Mouse (Mus musculus): Measurements from ENCODE around the gene Ddx27. TPM values are rescaled to one million over a fixed set of nuclear protein-coding genes. Genes with fewer than 3 reads are reported as not detected.

Ddx27 gene
- polyA plus RNA-seq, 1 experiment from 2014 or later: 45.3 TPM

- Histone ChIP-seq H3K27me3 (ENCODE audit: control insufficient read depth, insufficient read depth, low read length) (no peaks in the 10 kb centered on the region), H3K36me3 (ENCODE audit: control insufficient read depth, insufficient read depth, low read length) (peaks cover 92% of the 10 kb centered on the region), H3K9me3 (ENCODE audit: control insufficient read depth, low read depth, low read length) (no peaks in the 10 kb centered on the region), H3K4me3 (ENCODE audit: low read depth, low read length) (no peak overlapping the region), H3K4me2 (replicated peaks; ENCODE audit: low read depth, low read length) (no peak overlapping the region), H3K4me1 (ENCODE audit: control insufficient read depth, insufficient read depth, low read length) (no peaks in the 10 kb centered on the region), H3K27ac (ENCODE audit: low read length) (no peak overlapping the region), H3K9ac (replicated peaks; ENCODE audit: low read depth, low read length) (no peak overlapping the region)
- no peak for ATAC-seq (ENCODE audit: insufficient number of reproducible peaks, insufficient read depth, low FRiP score, low read depth)
- 90% methylated on average over 7 of the region's 7 CpGs for WGBS
These were observed 23.7 kb downstream of the Ddx27 start for GRCm38 (mm10) chr2:167038716-167039115.

GRCm38 (mm10) chr2:167039386-167039785, 24.4 kb downstream of the Ddx27 start:
- Histone ChIP-seq H3K36me3 (ENCODE audit: control insufficient read depth, insufficient read depth, low read length) (peaks cover 92% of the 10 kb centered on the region), H3K4me1 (ENCODE audit: control insufficient read depth, insufficient read depth, low read length) (no peaks in the 10 kb centered on the region), H3K27ac (ENCODE audit: low read length) (no peak overlapping the region), H3K4me2 (replicated peaks; ENCODE audit: low read depth, low read length) (no peak overlapping the region), H3K9me3 (ENCODE audit: control insufficient read depth, low read depth, low read length) (no peaks in the 10 kb centered on the region), H3K9ac (replicated peaks; ENCODE audit: low read depth, low read length) (no peak overlapping the region), H3K4me3 (ENCODE audit: low read depth, low read length) (no peak overlapping the region), H3K27me3 (ENCODE audit: control insufficient read depth, insufficient read depth, low read length) (no peaks in the 10 kb centered on the region)
- 62% methylated on average over 8 of the region's 8 CpGs for WGBS
- no peak for ATAC-seq (ENCODE audit: insufficient number of reproducible peaks, insufficient read depth, low FRiP score, low read depth)

- peak; percentile 79; the same call in 1 of the 2 replicates for ATAC-seq (ENCODE audit: insufficient number of reproducible peaks, insufficient read depth, low FRiP score, low read depth)
- no peaks in the 10 kb centered on the region for H3K4me1 ChIP-seq (ENCODE audit: control insufficient read depth, insufficient read depth, low read length)
- H3K27me3 ChIP-seq (ENCODE audit: control insufficient read depth, insufficient read depth, low read length): no peaks in the 10 kb centered on the region
These were observed 28.6 kb downstream of the Ddx27 start for GRCm38 (mm10) chr2:167043400-167044121.

GRCm38 (mm10) chr2:167048223-167048622, 33.2 kb downstream of the Ddx27 start:
- Histone ChIP-seq H3K4me3 (ENCODE audit: low read depth, low read length) (no peak overlapping the region), H3K4me1 (ENCODE audit: control insufficient read depth, insufficient read depth, low read length) (no peaks in the 10 kb centered on the region), H3K36me3 (ENCODE audit: control insufficient read depth, insufficient read depth, low read length) (peaks cover 52% of the 10 kb centered on the region), H3K9me3 (ENCODE audit: control insufficient read depth, low read depth, low read length) (no peaks in the 10 kb centered on the region), H3K9ac (replicated peaks; ENCODE audit: low read depth, low read length) (no peak overlapping the region), H3K27me3 (ENCODE audit: control insufficient read depth, insufficient read depth, low read length) (no peaks in the 10 kb centered on the region), H3K27ac (ENCODE audit: low read length) (peak overlapping the region; percentile 50; the same call in 1 of the 2 replicates), H3K4me2 (replicated peaks; ENCODE audit: low read depth, low read length) (no peak overlapping the region)
- ATAC-seq (ENCODE audit: insufficient number of reproducible peaks, insufficient read depth, low FRiP score, low read depth): peak; percentile 66; the same call in 1 of the 2 replicates
- whole genome bisulfite sequencing: 78% methylated on average over 10 of the region's 10 CpGs

More at GRCm38 (mm10) chr2:167043400-167044121, 28.6 kb downstream of the Ddx27 start:
- no peak overlapping the region for H3K27ac ChIP-seq (ENCODE audit: low read length)
- 86% methylated on average over 12 of the region's 12 CpGs for WGBS
- no peak overlapping the region for H3K4me3 ChIP-seq (ENCODE audit: low read depth, low read length)
- peaks cover 85% of the 10 kb centered on the region for H3K36me3 ChIP-seq (ENCODE audit: control insufficient read depth, insufficient read depth, low read length)
- H3K9me3 ChIP-seq (ENCODE audit: control insufficient read depth, low read depth, low read length): no peaks in the 10 kb centered on the region
- no peak overlapping the region for H3K9ac ChIP-seq (replicated peaks; ENCODE audit: low read depth, low read length)
- no peak overlapping the region for H3K4me2 ChIP-seq (replicated peaks; ENCODE audit: low read depth, low read length)

GRCm38 (mm10) chr2:167048698-167049358, 33.8 kb downstream of the Ddx27 start:
- Histone ChIP-seq H3K9me3 (ENCODE audit: control insufficient read depth, low read depth, low read length) (no peaks in the 10 kb centered on the region), H3K9ac (replicated peaks; ENCODE audit: low read depth, low read length) (no peak overlapping the region), H3K27ac (ENCODE audit: low read length) (peak overlapping the region; percentile 50; the same call in 1 of the 2 replicates), H3K4me3 (ENCODE audit: low read depth, low read length) (no peak overlapping the region), H3K27me3 (ENCODE audit: control insufficient read depth, insufficient read depth, low read length) (no peaks in the 10 kb centered on the region), H3K4me1 (ENCODE audit: control insufficient read depth, insufficient read depth, low read length) (no peaks in the 10 kb centered on the region), H3K4me2 (replicated peaks; ENCODE audit: low read depth, low read length) (no peak overlapping the region), H3K36me3 (ENCODE audit: control insufficient read depth, insufficient read depth, low read length) (peaks cover 47% of the 10 kb centered on the region)
- no peak; the same call in 1 of the 2 replicates for ATAC-seq (ENCODE audit: insufficient number of reproducible peaks, insufficient read depth, low FRiP score, low read depth)
- 77% methylated on average over 8 of the region's 8 CpGs for WGBS

GRCm38 (mm10) chr2:167053127-167053844, 38.3 kb downstream of the Ddx27 start:
- WGBS: 65% methylated on average over 9 of the region's 9 CpGs
- H3K4me1 ChIP-seq (ENCODE audit: control insufficient read depth, insufficient read depth, low read length): no peaks in the 10 kb centered on the region
- H3K4me2 ChIP-seq (replicated peaks; ENCODE audit: low read depth, low read length): no peak overlapping the region
- H3K36me3 ChIP-seq (ENCODE audit: control insufficient read depth, insufficient read depth, low read length): peaks cover 43% of the 10 kb centered on the region
- H3K4me3 ChIP-seq (ENCODE audit: low read depth, low read length): no peak overlapping the region
- H3K9ac ChIP-seq (replicated peaks; ENCODE audit: low read depth, low read length): no peak overlapping the region
- ATAC-seq (ENCODE audit: insufficient number of reproducible peaks, insufficient read depth, low FRiP score, low read depth): peak; percentile 47; the same call in 1 of the 2 replicates
- H3K9me3 ChIP-seq (ENCODE audit: control insufficient read depth, low read depth, low read length): no peaks in the 10 kb centered on the region
- H3K27me3 ChIP-seq (ENCODE audit: control insufficient read depth, insufficient read depth, low read length): no peaks in the 10 kb centered on the region
- peak overlapping the region; percentile 44; the same call in 1 of the 2 replicates for H3K27ac ChIP-seq (ENCODE audit: low read length)

- 85% methylated on average over 15 of the region's 15 CpGs for WGBS
- Histone ChIP-seq H3K4me3 (ENCODE audit: low read depth, low read length) (no peak overlapping the region), H3K4me1 (ENCODE audit: control insufficient read depth, insufficient read depth, low read length) (peaks cover 5% of the 10 kb centered on the region; the same call in 1 of the 2 replicates), H3K9ac (replicated peaks; ENCODE audit: low read depth, low read length) (no peak overlapping the region), H3K36me3 (ENCODE audit: control insufficient read depth, insufficient read depth, low read length) (peaks cover 32% of the 10 kb centered on the region), H3K27ac (ENCODE audit: low read length) (no peak overlapping the region), H3K9me3 (ENCODE audit: control insufficient read depth, low read depth, low read length) (no peaks in the 10 kb centered on the region), H3K27me3 (ENCODE audit: control insufficient read depth, insufficient read depth, low read length) (no peaks in the 10 kb centered on the region), H3K4me2 (replicated peaks; ENCODE audit: low read depth, low read length) (no peak overlapping the region)
- no peak for ATAC-seq (ENCODE audit: insufficient number of reproducible peaks, insufficient read depth, low FRiP score, low read depth)
These were observed 40.4 kb downstream of the Ddx27 start for GRCm38 (mm10) chr2:167055386-167055785.

- no peaks in the 10 kb centered on the region for H3K27me3 ChIP-seq (ENCODE audit: control insufficient read depth, insufficient read depth, low read length)
- no peak overlapping the region for H3K4me2 ChIP-seq (replicated peaks; ENCODE audit: low read depth, low read length)
- 94% methylated on average over 15 of the region's 15 CpGs for WGBS
- peaks cover 32% of the 10 kb centered on the region for H3K36me3 ChIP-seq (ENCODE audit: control insufficient read depth, insufficient read depth, low read length)
- H3K27ac ChIP-seq (ENCODE audit: low read length): no peak overlapping the region
- peaks cover 12% of the 10 kb centered on the region; the same call in 1 of the 2 replicates for H3K4me1 ChIP-seq (ENCODE audit: control insufficient read depth, insufficient read depth, low read length)
- ATAC-seq (ENCODE audit: insufficient number of reproducible peaks, insufficient read depth, low FRiP score, low read depth): no peak
- no peak overlapping the region for H3K4me3 ChIP-seq (ENCODE audit: low read depth, low read length)
- H3K9ac ChIP-seq (replicated peaks; ENCODE audit: low read depth, low read length): no peak overlapping the region
- no peaks in the 10 kb centered on the region for H3K9me3 ChIP-seq (ENCODE audit: control insufficient read depth, low read depth, low read length)
These were observed 41.4 kb downstream of the Ddx27 start for GRCm38 (mm10) chr2:167056210-167056941.

Measured in stomach, embryonic 14.5 days (tissue).